Mouse (Mus musculus): ENCODE data around the gene Apex2.

DNA sequence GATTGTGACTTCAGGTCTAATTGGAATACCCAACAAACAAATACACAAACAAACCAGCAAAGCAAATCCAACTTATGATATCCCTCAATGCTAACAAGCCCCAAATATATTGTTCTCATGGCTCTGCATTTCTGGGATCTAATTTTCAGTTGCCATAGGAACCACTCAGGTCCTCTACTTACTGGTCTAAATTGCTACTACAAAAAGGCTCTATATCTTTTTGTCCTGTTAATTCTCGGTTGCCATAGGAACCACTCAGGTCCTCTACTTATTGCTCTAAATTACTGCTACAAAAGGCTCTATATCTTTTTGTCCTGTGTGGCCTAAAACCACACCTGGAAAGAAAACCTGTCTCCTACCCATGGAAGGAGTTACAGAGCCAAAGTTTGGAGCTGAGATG is 75.5 kb downstream of the Apex2 start:
- no peak for TF ChIP-seq POLR2A (IDR thresholded peaks at IDR 0.05; ENCODE audit: insufficient read depth, low read depth, low read length)
- no peak for TF ChIP-seq CTCF (IDR thresholded peaks at IDR 0.05; ENCODE audit: insufficient read depth, low read depth, low read length)

Measured in olfactory bulb, adult 2 months (tissue).